ENCODE assay signal across 12 mouse cellular contexts in genomic region chr11:79008891-79009290, GRCm38 (mm10).
"Had no signal": no experiment of that assay in that cellular context is flagged by ENCODE, and none has a peak within 500 bp of the region (broad histone marks: within the 10 kb centered on the region; RNA-seq: fewer than 3 reads in every experiment).

No protein-coding gene starts in this region.

- ATAC-seq: midbrain, embryonic 16.5 days had no signal

- H3K4me3 ChIP-seq: limb, embryonic 15.5 days; liver, embryonic 13.5 days; midbrain, embryonic 12.5 days; neural tube, embryonic 13.5 days had no signal

- H3K27ac ChIP-seq: kidney, postnatal 0 days; limb, embryonic 15.5 days; liver, embryonic 13.5 days; midbrain, embryonic 12.5 days; neural tube, embryonic 13.5 days had no signal

- H3K4me1 ChIP-seq: limb, embryonic 15.5 days had no signal

- H3K27me3 ChIP-seq: limb, embryonic 15.5 days; liver, embryonic 13.5 days; midbrain, embryonic 12.5 days; neural tube, embryonic 13.5 days had no signal

- H3K9me3 ChIP-seq: limb, embryonic 15.5 days; liver, embryonic 13.5 days; midbrain, embryonic 12.5 days; neural tube, embryonic 13.5 days had no signal

- DNase-seq: kidney, adult 9 months; kidney, postnatal 36 days; layer of hippocampus, adult 9-11 months; layer of hippocampus, postnatal 36 days; liver, embryonic 13.5 days; lung, adult 18-20 months; right cerebral cortex, postnatal 14 days had no signal

- H3K9ac ChIP-seq: limb, embryonic 15.5 days; liver, embryonic 13.5 days; midbrain, embryonic 12.5 days; neural tube, embryonic 13.5 days had no signal

- H3K36me3 ChIP-seq: limb, embryonic 15.5 days; liver, embryonic 13.5 days; midbrain, embryonic 12.5 days; neural tube, embryonic 13.5 days had no signal

- H3K4me2 ChIP-seq: limb, embryonic 15.5 days; liver, embryonic 13.5 days; midbrain, embryonic 12.5 days; neural tube, embryonic 13.5 days had no signal
